Mouse (Mus musculus): ENCODE measurements around the gene Stfa3. TPM values are rescaled to one million over a fixed set of nuclear protein-coding genes. Genes with fewer than 3 reads are reported as not detected.
"Not testable (repeated sequence)": the region's sequence is repeated elsewhere in the genome, so short reads cannot be mapped to it uniquely, and the experiment has no call there.

Stfa3 gene
- polyA plus RNA-seq, 1 experiment from 2014 or later = 2.3 TPM

DNA sequence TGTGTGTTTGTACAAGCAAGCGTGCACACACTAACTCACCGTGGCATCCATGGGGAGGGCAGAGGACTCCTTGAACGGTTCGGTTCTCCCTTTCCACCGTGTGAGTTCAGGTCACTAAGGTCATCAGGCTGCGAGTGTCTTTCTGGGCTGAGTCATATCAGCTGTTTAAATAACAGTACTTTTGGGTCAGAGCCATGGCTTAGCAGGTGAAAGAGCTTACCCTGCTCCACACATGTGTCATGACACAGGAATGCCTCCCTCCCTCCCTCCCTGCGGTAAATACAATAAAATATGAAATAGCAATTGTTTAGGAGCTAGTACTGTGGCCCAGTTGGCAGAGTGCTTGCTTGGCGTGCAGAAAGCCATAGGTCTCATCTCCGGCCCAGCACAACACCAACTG, 14.2 kb upstream of the Stfa3 start:
- H3K36me3 ChIP-seq (ENCODE audit: control insufficient read depth, insufficient read depth, low read length) = no peaks in the 10 kb centered on the region
- WGBS = 82% methylated on average over 9 of the region's 9 CpGs
- no peaks in the 10 kb centered on the region for H3K27me3 ChIP-seq (replicated peaks; ENCODE audit: control insufficient read depth, insufficient read depth, low read length)
- no peaks in the 10 kb centered on the region for H3K4me1 ChIP-seq (ENCODE audit: control insufficient read depth, insufficient read depth, low read length)
- no peak overlapping the region for H3K4me2 ChIP-seq (ENCODE audit: low read depth, low read length)
- no peak for ATAC-seq
- H3K4me3 ChIP-seq (ENCODE audit: low read length) = no peak overlapping the region
- H3K9me3 ChIP-seq (ENCODE audit: control insufficient read depth, low read length) = no peaks in the 10 kb centered on the region
- no peak overlapping the region for H3K9ac ChIP-seq (ENCODE audit: low read depth, low read length)
- H3K27ac ChIP-seq (ENCODE audit: low read length) = no peak overlapping the region

GRCm38 (mm10) chr16:36468862-36469261, 13.7 kb upstream of the Stfa3 start:
- Histone ChIP-seq H3K27ac (ENCODE audit: low read length) (no peak overlapping the region), H3K36me3 (ENCODE audit: control insufficient read depth, insufficient read depth, low read length) (no peaks in the 10 kb centered on the region), H3K27me3 (replicated peaks; ENCODE audit: control insufficient read depth, insufficient read depth, low read length) (no peaks in the 10 kb centered on the region), H3K4me3 (ENCODE audit: low read length) (no peak overlapping the region), H3K4me2 (ENCODE audit: low read depth, low read length) (no peak overlapping the region), H3K9me3 (ENCODE audit: control insufficient read depth, low read length) (no peaks in the 10 kb centered on the region), H3K4me1 (ENCODE audit: control insufficient read depth, insufficient read depth, low read length) (no peaks in the 10 kb centered on the region), H3K9ac (ENCODE audit: low read depth, low read length) (no peak overlapping the region)
- no peak for ATAC-seq
- 71% methylated on average over 4 of the region's 4 CpGs for WGBS

- ATAC-seq = no peak
- H3K4me3 ChIP-seq (ENCODE audit: low read length) = no peak overlapping the region
- H3K27ac ChIP-seq (ENCODE audit: low read length) = no peak overlapping the region
- no peaks in the 10 kb centered on the region for H3K9me3 ChIP-seq (ENCODE audit: control insufficient read depth, low read length)
- no peaks in the 10 kb centered on the region for H3K4me1 ChIP-seq (ENCODE audit: control insufficient read depth, insufficient read depth, low read length)
- 64% methylated on average over 2 of the region's 2 CpGs for WGBS
- H3K4me2 ChIP-seq (ENCODE audit: low read depth, low read length) = no peak overlapping the region
- no peaks in the 10 kb centered on the region for H3K36me3 ChIP-seq (ENCODE audit: control insufficient read depth, insufficient read depth, low read length)
- no peaks in the 10 kb centered on the region for H3K27me3 ChIP-seq (replicated peaks; ENCODE audit: control insufficient read depth, insufficient read depth, low read length)
- H3K9ac ChIP-seq (ENCODE audit: low read depth, low read length) = no peak overlapping the region
Measured at GRCm38 (mm10) chr16:36467936-36468335, 12.7 kb upstream of the Stfa3 start.

GRCm38 (mm10) chr16:36465436-36465835, 10.2 kb upstream of the Stfa3 start:
- 92% methylated on average over 3 of the region's 3 CpGs for WGBS
- no peaks in the 10 kb centered on the region for H3K27me3 ChIP-seq (replicated peaks; ENCODE audit: control insufficient read depth, insufficient read depth, low read length)
- no peak for ATAC-seq

GRCm38 (mm10) chr16:36464076-36464475, 8.9 kb upstream of the Stfa3 start:
- H3K4me2 ChIP-seq (ENCODE audit: low read depth, low read length) = no peak overlapping the region
- no peak overlapping the region for H3K9ac ChIP-seq (ENCODE audit: low read depth, low read length)
- no peak overlapping the region for H3K27ac ChIP-seq (ENCODE audit: low read length)
- ATAC-seq = no peak
- H3K4me1 ChIP-seq (ENCODE audit: control insufficient read depth, insufficient read depth, low read length) = no peaks in the 10 kb centered on the region
- 81% methylated on average over 4 of the region's 4 CpGs for WGBS
- H3K27me3 ChIP-seq (replicated peaks; ENCODE audit: control insufficient read depth, insufficient read depth, low read length) = no peaks in the 10 kb centered on the region
- no peaks in the 10 kb centered on the region for H3K36me3 ChIP-seq (ENCODE audit: control insufficient read depth, insufficient read depth, low read length)
- no peaks in the 10 kb centered on the region for H3K9me3 ChIP-seq (ENCODE audit: control insufficient read depth, low read length)
- no peak overlapping the region for H3K4me3 ChIP-seq (ENCODE audit: low read length)

More at GRCm38 (mm10) chr16:36465436-36465835, 10.2 kb upstream of the Stfa3 start:
- H3K4me3 ChIP-seq (ENCODE audit: low read length) = no peak overlapping the region
- no peak overlapping the region for H3K27ac ChIP-seq (ENCODE audit: low read length)
- H3K4me2 ChIP-seq (ENCODE audit: low read depth, low read length) = no peak overlapping the region
- H3K9ac ChIP-seq (ENCODE audit: low read depth, low read length) = no peak overlapping the region
- H3K9me3 ChIP-seq (ENCODE audit: control insufficient read depth, low read length) = no peaks in the 10 kb centered on the region
- no peaks in the 10 kb centered on the region for H3K36me3 ChIP-seq (ENCODE audit: control insufficient read depth, insufficient read depth, low read length)
- no peaks in the 10 kb centered on the region for H3K4me1 ChIP-seq (ENCODE audit: control insufficient read depth, insufficient read depth, low read length)

- Histone ChIP-seq H3K36me3 (ENCODE audit: control insufficient read depth, insufficient read depth, low read length) (no peaks in the 10 kb centered on the region), H3K9me3 (ENCODE audit: control insufficient read depth, low read length) (no peaks in the 10 kb centered on the region), H3K4me2 (ENCODE audit: low read depth, low read length) (no peak overlapping the region), H3K4me3 (ENCODE audit: low read length) (no peak overlapping the region), H3K9ac (ENCODE audit: low read depth, low read length) (no peak overlapping the region), H3K27ac (ENCODE audit: low read length) (no peak overlapping the region), H3K4me1 (ENCODE audit: control insufficient read depth, insufficient read depth, low read length) (no peaks in the 10 kb centered on the region), H3K27me3 (replicated peaks; ENCODE audit: control insufficient read depth, insufficient read depth, low read length) (no peaks in the 10 kb centered on the region)
- ATAC-seq = no peak
- 58% methylated on average over 2 of the region's 2 CpGs for WGBS
Measured at GRCm38 (mm10) chr16:36460426-36460825, 5.2 kb upstream of the Stfa3 start.

DNA sequence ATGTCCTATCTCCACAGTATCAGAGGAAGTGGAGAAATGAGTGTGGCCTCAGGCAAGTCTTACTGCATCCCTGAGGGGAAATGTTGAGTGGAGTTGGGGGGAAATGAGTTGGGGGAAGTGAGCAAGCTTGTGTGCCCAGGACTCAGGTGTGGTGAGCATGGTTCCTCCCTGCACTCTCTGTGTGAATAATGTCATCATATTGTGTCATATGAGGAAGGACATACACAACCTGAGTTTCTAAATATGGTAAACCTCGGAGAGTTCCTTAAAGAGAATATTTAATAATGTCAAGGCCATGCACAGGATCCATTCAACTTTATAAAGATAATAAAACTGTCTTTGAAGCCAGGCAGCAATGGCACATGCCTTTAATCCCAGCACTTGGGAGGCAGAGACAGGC, 34.2 kb downstream of the Stfa3 start:
- 73% methylated on average over 1 of the region's 1 CpGs for WGBS
- H3K4me3 ChIP-seq (ENCODE audit: low read length); H3K27me3 ChIP-seq (replicated peaks; ENCODE audit: control insufficient read depth, insufficient read depth, low read length); H3K4me2 ChIP-seq (ENCODE audit: low read depth, low read length); H3K36me3 ChIP-seq (ENCODE audit: control insufficient read depth, insufficient read depth, low read length); H3K4me1 ChIP-seq (ENCODE audit: control insufficient read depth, insufficient read depth, low read length); ATAC-seq; H3K9ac ChIP-seq (ENCODE audit: low read depth, low read length); H3K27ac ChIP-seq (ENCODE audit: low read length); H3K9me3 ChIP-seq (ENCODE audit: control insufficient read depth, low read length): not testable (repeated sequence)

DNA sequence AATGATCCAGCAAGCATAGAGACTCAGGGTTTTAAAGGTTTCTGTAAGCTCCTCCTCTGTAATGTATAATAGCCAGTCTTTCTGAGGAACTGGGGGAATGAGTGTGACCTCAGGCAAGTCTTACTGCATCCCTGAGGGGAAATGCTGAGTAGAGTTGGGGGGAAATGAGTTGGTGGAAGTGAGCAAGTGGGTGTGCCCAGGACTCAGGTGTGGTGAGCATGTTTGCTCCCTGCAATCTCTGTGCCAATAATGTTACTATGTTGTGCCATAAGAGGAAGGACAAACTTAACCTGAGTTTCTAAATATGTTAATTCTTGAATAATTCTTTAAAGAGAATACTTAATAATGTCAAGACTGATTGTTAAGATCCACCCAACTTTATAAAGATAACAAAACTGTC, 46.8 kb downstream of the Stfa3 start, which contains the start of gene Stfa2:
TSS of gene Stfa2 (minus strand) at position 101 of the 400 bp plus-strand sequence.
- H3K4me3 ChIP-seq (ENCODE audit: low read length) = no peak within 1 kb of the TSS
- no peaks in the 10 kb centered on the region for H3K9me3 ChIP-seq (ENCODE audit: control insufficient read depth, low read length)
- H3K9ac ChIP-seq (ENCODE audit: low read depth, low read length) = no peak within 1 kb of the TSS
- ATAC-seq = no peak
- H3K36me3 ChIP-seq (ENCODE audit: control insufficient read depth, insufficient read depth, low read length) = no peaks in the 10 kb centered on the region
- H3K27ac ChIP-seq (ENCODE audit: low read length) = no peak within 1 kb of the TSS
- no peaks in the 10 kb centered on the region for H3K27me3 ChIP-seq (replicated peaks; ENCODE audit: control insufficient read depth, insufficient read depth, low read length)
- H3K4me2 ChIP-seq (ENCODE audit: low read depth, low read length) = no peak within 1 kb of the TSS
- H3K4me1 ChIP-seq (ENCODE audit: control insufficient read depth, insufficient read depth, low read length) = no peaks in the 10 kb centered on the region

Other genes starting within 250 kb of the Stfa3 start
- gene Gm5416, start 245.0 kb downstream of the Stfa3 start, polyA plus RNA-seq (2015; fragmentation: Nextera tagmentation; extraction: Ambion mirVana) = not detected in 2 replicates
- 0.39 and 1.2 TPM in 2 replicates for gene 2010005H15Rik, start 233.9 kb downstream of the Stfa3 start, polyA plus RNA-seq (2015; fragmentation: Nextera tagmentation; extraction: Ambion mirVana)
- gene Stfa1, start 178.4 kb downstream of the Stfa3 start, polyA plus RNA-seq (2015; fragmentation: Nextera tagmentation; extraction: Ambion mirVana) = 3.8 and 7.1 TPM in 2 replicates
- gene BC117090, start 121.1 kb downstream of the Stfa3 start, polyA plus RNA-seq (2015; fragmentation: Nextera tagmentation; extraction: Ambion mirVana) = not detected in 2 replicates
- gene BC100530, start 87.6 kb downstream of the Stfa3 start, polyA plus RNA-seq (2015; fragmentation: Nextera tagmentation; extraction: Ambion mirVana) = 3.2 and 5.5 TPM in 2 replicates
- gene Stfa2, start 46.9 kb downstream of the Stfa3 start, polyA plus RNA-seq (2015; fragmentation: Nextera tagmentation; extraction: Ambion mirVana) = 0.33 and 0.75 TPM in 2 replicates
- 0.07 TPM in 1 of 2 replicates, not detected in the other for gene Casr, start 106.7 kb upstream of the Stfa3 start, polyA plus RNA-seq (2015; fragmentation: Nextera tagmentation; extraction: Ambion mirVana)
- gene Cd86, start 210.7 kb upstream of the Stfa3 start, polyA plus RNA-seq (2015; fragmentation: Nextera tagmentation; extraction: Ambion mirVana) = 1.9 and 2.3 TPM in 2 replicates
- gene Ildr1, start 238.6 kb upstream of the Stfa3 start, polyA plus RNA-seq (2015; fragmentation: Nextera tagmentation; extraction: Ambion mirVana) = 9.0 and 9.7 TPM in 2 replicates